Mouse (Mus musculus): ENCODE measurements at regions not wholly inside any gene's neighbourhood (a gene's known extent, or its start where the extent isn't known, plus 50 kb on each side); places are given as distances from the start of the nearest gene placed in this dataset.

GRCm38 (mm10) chrX:99324546-99325170 lies 146.4 kb downstream of the Pja1 start:
- H3K4me3 ChIP-seq: no peak overlapping the region
- no peaks in the 10 kb centered on the region for H3K9me3 ChIP-seq (replicated peaks)
- H3K27me3 ChIP-seq (replicated peaks): peaks cover 21% of the 10 kb centered on the region
- ATAC-seq (ENCODE audit: insufficient number of reproducible peaks, low FRiP score): no peak
- H3K27ac ChIP-seq (ENCODE audit: poor library complexity, severe bottlenecking): no peak overlapping the region
- no peak overlapping the region for H3K9ac ChIP-seq
- peaks cover 52% of the 10 kb centered on the region for H3K4me1 ChIP-seq (replicated peaks)
- H3K36me3 ChIP-seq: no peaks in the 10 kb centered on the region
- H3K4me2 ChIP-seq: no peak overlapping the region
- WGBS: 54% methylated on average over 6 of the region's 6 CpGs

- no peak for ATAC-seq (ENCODE audit: insufficient number of reproducible peaks, low FRiP score)
- no peak overlapping the region for H3K27ac ChIP-seq (ENCODE audit: poor library complexity, severe bottlenecking)
- H3K4me3 ChIP-seq: no peak overlapping the region
- no peaks in the 10 kb centered on the region for H3K36me3 ChIP-seq
- 77% methylated on average over 7 of the region's 7 CpGs for WGBS
- H3K9ac ChIP-seq: no peak overlapping the region
- no peaks in the 10 kb centered on the region for H3K9me3 ChIP-seq (replicated peaks)
- H3K4me2 ChIP-seq: no peak overlapping the region
- peaks cover 38% of the 10 kb centered on the region for H3K4me1 ChIP-seq (replicated peaks)
- peaks cover 15% of the 10 kb centered on the region for H3K27me3 ChIP-seq (replicated peaks)
Measured at GRCm38 (mm10) chrX:99319791-99320190, 151.3 kb downstream of the Pja1 start.

GRCm38 (mm10) chrX:99319163-99319562 lies 151.9 kb downstream of the Pja1 start:
- no peak for ATAC-seq (ENCODE audit: insufficient number of reproducible peaks, low FRiP score)
- Histone ChIP-seq H3K9me3 (replicated peaks) (no peaks in the 10 kb centered on the region), H3K4me1 (replicated peaks) (peaks cover 32% of the 10 kb centered on the region), H3K4me2 (no peak overlapping the region), H3K36me3 (no peaks in the 10 kb centered on the region), H3K9ac (no peak overlapping the region), H3K27ac (ENCODE audit: poor library complexity, severe bottlenecking) (no peak overlapping the region), H3K27me3 (replicated peaks) (peaks cover 15% of the 10 kb centered on the region), H3K4me3 (no peak overlapping the region)
- 55% methylated on average over 6 of the region's 6 CpGs for WGBS

- H3K4me1 ChIP-seq (replicated peaks): peaks cover 25% of the 10 kb centered on the region
- H3K4me2 ChIP-seq: no peak overlapping the region
- no peak overlapping the region for H3K4me3 ChIP-seq
- no peak overlapping the region for H3K9ac ChIP-seq
- 65% methylated on average over 8 of the region's 8 CpGs for WGBS
- no peaks in the 10 kb centered on the region for H3K9me3 ChIP-seq (replicated peaks)
- no peak overlapping the region for H3K27ac ChIP-seq (ENCODE audit: poor library complexity, severe bottlenecking)
- ATAC-seq (ENCODE audit: insufficient number of reproducible peaks, low FRiP score): no peak
- peaks cover 15% of the 10 kb centered on the region for H3K27me3 ChIP-seq (replicated peaks)
- H3K36me3 ChIP-seq: no peaks in the 10 kb centered on the region
Measured at GRCm38 (mm10) chrX:99318141-99318540, 152.9 kb downstream of the Pja1 start.

GRCm38 (mm10) chrX:99317736-99318135 lies 153.3 kb downstream of the Pja1 start:
- Histone ChIP-seq H3K9ac (no peak overlapping the region), H3K36me3 (no peaks in the 10 kb centered on the region), H3K4me1 (replicated peaks) (peaks cover 25% of the 10 kb centered on the region), H3K27ac (ENCODE audit: poor library complexity, severe bottlenecking) (no peak overlapping the region), H3K4me3 (no peak overlapping the region), H3K27me3 (replicated peaks) (peaks cover 15% of the 10 kb centered on the region), H3K4me2 (no peak overlapping the region), H3K9me3 (replicated peaks) (no peaks in the 10 kb centered on the region)
- WGBS: 70% methylated on average over 10 of the region's 10 CpGs
- no peak for ATAC-seq (ENCODE audit: insufficient number of reproducible peaks, low FRiP score)

- 65% methylated on average over 4 of the region's 4 CpGs for WGBS
- H3K9ac ChIP-seq: no peak overlapping the region
- H3K27ac ChIP-seq (ENCODE audit: poor library complexity, severe bottlenecking): no peak overlapping the region
- no peak overlapping the region for H3K4me2 ChIP-seq
- no peak overlapping the region for H3K4me3 ChIP-seq
- H3K9me3 ChIP-seq (replicated peaks): no peaks in the 10 kb centered on the region
- ATAC-seq (ENCODE audit: insufficient number of reproducible peaks, low FRiP score): 0 out of 2 replicates have a peak, but pooled peaks have one; percentile 36
- peaks cover 12% of the 10 kb centered on the region for H3K27me3 ChIP-seq (replicated peaks)
- no peaks in the 10 kb centered on the region for H3K36me3 ChIP-seq
- peaks cover 20% of the 10 kb centered on the region for H3K4me1 ChIP-seq (replicated peaks)
Measured at GRCm38 (mm10) chrX:99316410-99317056, 154.5 kb downstream of the Pja1 start.

GRCm38 (mm10) chrX:99299110-99299509 lies 163.2 kb downstream of the Efnb1 start:
- 67% methylated on average over 6 of the region's 6 CpGs for WGBS
- no peaks in the 10 kb centered on the region for H3K36me3 ChIP-seq

GRCm38 (mm10) chrX:99294726-99295125 lies 158.8 kb downstream of the Efnb1 start:
- Histone ChIP-seq H3K4me1 (replicated peaks) (peaks cover 36% of the 10 kb centered on the region), H3K9me3 (replicated peaks) (no peaks in the 10 kb centered on the region), H3K36me3 (no peaks in the 10 kb centered on the region), H3K9ac (no peak overlapping the region), H3K27ac (ENCODE audit: poor library complexity, severe bottlenecking) (no peak overlapping the region), H3K4me2 (no peak overlapping the region), H3K4me3 (no peak overlapping the region), H3K27me3 (replicated peaks) (peaks cover 32% of the 10 kb centered on the region)
- ATAC-seq (ENCODE audit: insufficient number of reproducible peaks, low FRiP score): no peak
- WGBS: 50% methylated on average over 8 of the region's 8 CpGs

More at GRCm38 (mm10) chrX:99299110-99299509, 163.2 kb downstream of the Efnb1 start:
- Histone ChIP-seq H3K9me3 (replicated peaks) (no peaks in the 10 kb centered on the region), H3K9ac (no peak overlapping the region), H3K4me2 (no peak overlapping the region), H3K4me3 (no peak overlapping the region), H3K27ac (ENCODE audit: poor library complexity, severe bottlenecking) (no peak overlapping the region), H3K4me1 (replicated peaks) (peaks cover 5% of the 10 kb centered on the region; the same call in 1 of the 2 replicates), H3K27me3 (replicated peaks) (peaks cover 21% of the 10 kb centered on the region)
- no peak for ATAC-seq (ENCODE audit: insufficient number of reproducible peaks, low FRiP score)

- Histone ChIP-seq H3K4me1 (replicated peaks) (peaks cover 36% of the 10 kb centered on the region), H3K9ac (no peak overlapping the region), H3K4me2 (no peak overlapping the region), H3K4me3 (no peak overlapping the region), H3K27me3 (replicated peaks) (peaks cover 39% of the 10 kb centered on the region), H3K36me3 (no peaks in the 10 kb centered on the region), H3K9me3 (replicated peaks) (no peaks in the 10 kb centered on the region), H3K27ac (ENCODE audit: poor library complexity, severe bottlenecking) (no peak overlapping the region)
- 70% methylated on average over 6 of the region's 6 CpGs for WGBS
- no peak for ATAC-seq (ENCODE audit: insufficient number of reproducible peaks, low FRiP score)
Measured at GRCm38 (mm10) chrX:99293967-99294366, 158.0 kb downstream of the Efnb1 start.

GRCm38 (mm10) chrX:99292758-99293157 lies 156.8 kb downstream of the Efnb1 start:
- peaks cover 46% of the 10 kb centered on the region for H3K27me3 ChIP-seq (replicated peaks)
- H3K36me3 ChIP-seq: no peaks in the 10 kb centered on the region
- H3K27ac ChIP-seq (ENCODE audit: poor library complexity, severe bottlenecking): peak overlapping the region; percentile 91
- WGBS: 43% methylated on average over 11 of the region's 11 CpGs
- H3K4me3 ChIP-seq: no peak overlapping the region
- H3K9ac ChIP-seq: no peak overlapping the region
- H3K4me1 ChIP-seq (replicated peaks): peaks cover 36% of the 10 kb centered on the region
- no peaks in the 10 kb centered on the region for H3K9me3 ChIP-seq (replicated peaks)
- no peak for ATAC-seq (ENCODE audit: insufficient number of reproducible peaks, low FRiP score)
- no peak overlapping the region for H3K4me2 ChIP-seq

- peaks cover 43% of the 10 kb centered on the region for H3K4me1 ChIP-seq (replicated peaks)
- H3K9ac ChIP-seq: 0 out of 2 replicates have a peak overlapping the region, but pooled peaks have one; percentile 12
- H3K4me3 ChIP-seq: no peak overlapping the region
- H3K4me2 ChIP-seq: peak overlapping the region; percentile 10
- 43% methylated on average over 5 of the region's 5 CpGs for WGBS
- H3K27ac ChIP-seq (ENCODE audit: poor library complexity, severe bottlenecking): peak overlapping the region; percentile 91
- H3K27me3 ChIP-seq (replicated peaks): peaks cover 46% of the 10 kb centered on the region
- H3K9me3 ChIP-seq (replicated peaks): no peaks in the 10 kb centered on the region
- H3K36me3 ChIP-seq: no peaks in the 10 kb centered on the region
- 0 out of 2 replicates have a peak, but pooled peaks have one; percentile 13 for ATAC-seq (ENCODE audit: insufficient number of reproducible peaks, low FRiP score)
Measured at GRCm38 (mm10) chrX:99291965-99292364, 156.0 kb downstream of the Efnb1 start.

Measured in heart, embryonic 12.5 days (tissue).